Mouse (Mus musculus) heart, adult 2 months (tissue): Measurements from ENCODE around the gene Slco2b1.

Experiments
- CTCF ChIP-seq: fragments of 200-600 bp; IDR thresholded peaks from 2 replicates; pipeline ENCODE4 v1.8.1; 2022; ENCODE audit warnings: antibody characterized with exemption, mild to moderate bottlenecking, moderate library complexity
- EP300 ChIP-seq: fragments of 200-500 bp; IDR thresholded peaks from 2 replicates; pipeline ENCODE4 v1.6.1; 2011; ENCODE audit warnings: low read depth, low read length, control low read depth; ENCODE audit not compliant: insufficient read depth
- POLR2A ChIP-seq: fragments of 200-500 bp; IDR thresholded peaks from 2 replicates; pipeline ENCODE4 v1.6.1; 2011; ENCODE audit warnings: mild to moderate bottlenecking, low read depth, low read length, control low read depth; ENCODE audit not compliant: insufficient read depth

DNA sequence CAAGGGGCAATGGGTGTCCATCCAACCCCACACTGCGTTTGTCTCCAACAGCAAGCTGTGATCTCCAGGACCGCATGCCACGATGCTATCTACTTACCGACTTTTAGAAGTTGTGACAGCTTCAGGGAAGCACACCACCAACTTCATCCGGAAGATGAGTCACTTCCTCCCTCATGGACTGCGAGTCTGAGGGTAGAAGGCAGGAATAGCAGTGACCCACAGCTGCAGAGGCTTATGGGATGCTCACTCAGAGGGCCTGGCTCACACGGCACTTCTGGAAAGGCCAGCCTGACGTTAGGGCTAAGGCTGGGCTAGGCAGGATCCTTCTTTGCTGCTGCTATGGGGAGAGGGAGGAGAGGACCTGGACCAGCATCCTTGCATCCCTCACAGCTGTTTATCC, at the start of gene Slco2b1:
- TF ChIP-seq CTCF (no peak), POLR2A (no peak), EP300 (no peak)
